Mouse (Mus musculus): Measurements from ENCODE around the gene Nfia.

Gene Nfia

DNA sequence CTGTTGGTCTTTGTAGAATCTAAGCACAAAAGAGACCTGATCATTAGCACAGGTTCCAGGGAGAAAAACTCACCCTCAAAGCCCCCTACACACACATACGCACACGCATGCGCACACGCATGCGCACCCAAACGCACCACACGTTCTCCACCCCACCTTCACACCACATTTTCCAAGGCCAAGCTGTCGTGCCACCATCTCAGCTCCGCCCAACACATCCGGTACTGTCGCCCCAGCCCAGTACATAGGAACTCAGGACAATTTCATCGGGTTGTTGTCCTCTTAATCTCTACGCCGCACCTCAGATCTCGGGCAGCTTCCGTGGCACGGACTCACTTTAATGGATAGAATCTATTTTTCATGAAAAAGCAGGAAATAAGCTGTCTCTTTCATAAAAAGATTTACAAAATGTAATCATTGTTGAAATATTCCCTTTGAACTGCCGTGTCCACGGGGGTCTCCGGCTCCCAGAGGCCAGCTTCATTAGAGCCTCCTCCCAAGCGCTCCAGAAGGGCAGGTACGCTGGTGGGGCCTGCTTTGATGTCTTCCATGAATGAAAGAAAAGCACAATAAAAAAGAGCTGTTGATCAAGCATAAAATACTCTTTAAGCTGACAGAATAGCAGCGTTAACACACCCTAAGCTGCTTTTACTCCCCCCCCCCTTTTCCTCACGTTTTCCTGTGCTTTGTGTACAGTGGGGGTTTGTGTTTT is 330.2 kb downstream of the Nfia start:
- DNase-seq (ENCODE audit: low spot score in 2 of 2), result peak; percentile 17 to 24

DNA sequence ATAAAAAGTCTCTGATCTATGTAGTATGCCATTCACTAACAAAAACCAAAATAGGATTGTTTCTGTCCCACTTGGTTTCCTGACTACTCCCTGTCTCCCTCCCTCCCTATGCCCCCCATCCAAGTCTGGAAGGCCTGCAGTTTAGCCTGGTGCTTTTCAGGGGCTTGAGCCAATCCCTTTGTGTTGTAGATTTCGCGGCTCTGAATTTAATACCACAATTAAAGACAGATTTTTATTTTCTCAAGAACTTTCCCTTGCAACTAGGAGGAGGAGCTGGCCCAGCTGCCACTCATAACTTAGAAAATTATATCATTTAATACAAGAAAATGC is 330.8 kb downstream of the Nfia start:
- no peak for DNase-seq (ENCODE audit: low spot score in 2 of 2)

DNA sequence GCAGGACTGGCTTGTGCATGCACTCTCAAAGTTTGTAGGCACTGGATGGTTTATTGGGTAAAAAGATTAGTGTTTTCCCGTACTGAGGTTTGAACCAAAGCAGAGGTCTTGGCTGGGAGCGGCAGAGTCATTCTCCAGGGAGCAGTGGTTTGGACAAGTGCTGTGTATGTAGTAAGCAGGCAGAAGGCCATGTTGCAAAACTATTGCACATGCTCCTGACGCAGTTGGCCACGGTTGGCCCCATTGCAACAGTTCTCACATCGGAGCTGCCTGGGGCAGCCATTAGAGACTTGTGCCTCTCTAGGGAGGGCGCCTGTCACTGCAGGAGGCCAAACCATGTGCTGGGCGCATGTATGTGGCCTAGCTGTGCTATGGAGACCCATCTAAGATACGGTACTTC is 331.6 kb downstream of the Nfia start:
- DNase-seq (ENCODE audit: low spot score in 2 of 2), result no peak

DNA sequence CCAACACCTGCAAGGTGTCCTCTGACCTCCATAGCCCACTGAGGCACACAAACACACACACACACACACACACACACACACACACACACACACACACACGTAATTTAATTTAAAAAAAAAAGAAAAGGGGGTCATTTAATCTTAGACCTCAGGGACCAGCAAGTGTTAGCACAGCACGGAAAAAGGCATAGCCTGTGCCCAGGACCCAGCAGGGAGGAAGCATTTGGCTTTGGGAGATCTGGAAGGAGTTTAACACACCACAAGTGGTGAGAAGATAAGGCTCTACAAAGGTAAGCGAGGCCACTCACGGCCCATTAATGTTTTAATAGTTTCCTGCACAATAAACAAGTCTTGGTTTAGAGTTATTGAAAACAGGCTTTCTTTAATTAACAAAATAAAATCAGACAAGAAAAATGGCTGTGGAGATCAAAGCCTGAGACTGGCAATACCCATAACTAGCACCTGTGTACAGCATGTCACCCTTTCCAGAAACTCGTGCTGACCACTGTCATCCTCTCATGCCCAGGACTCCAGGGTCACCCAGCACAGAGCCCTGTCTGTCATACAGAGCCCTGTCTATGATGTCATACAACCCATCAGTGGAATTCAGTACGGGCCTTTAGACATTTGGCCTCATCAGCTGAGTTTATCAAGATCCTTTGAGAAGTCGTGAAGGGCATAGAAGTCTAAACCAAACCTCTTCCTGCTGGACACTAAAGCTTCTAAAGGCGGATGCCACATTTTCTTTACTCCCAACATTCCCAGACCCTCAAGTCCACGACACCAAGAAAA is 332.6 kb downstream of the Nfia start:
- DNase-seq (ENCODE audit: low spot score in 2 of 2), result no peak

DNA sequence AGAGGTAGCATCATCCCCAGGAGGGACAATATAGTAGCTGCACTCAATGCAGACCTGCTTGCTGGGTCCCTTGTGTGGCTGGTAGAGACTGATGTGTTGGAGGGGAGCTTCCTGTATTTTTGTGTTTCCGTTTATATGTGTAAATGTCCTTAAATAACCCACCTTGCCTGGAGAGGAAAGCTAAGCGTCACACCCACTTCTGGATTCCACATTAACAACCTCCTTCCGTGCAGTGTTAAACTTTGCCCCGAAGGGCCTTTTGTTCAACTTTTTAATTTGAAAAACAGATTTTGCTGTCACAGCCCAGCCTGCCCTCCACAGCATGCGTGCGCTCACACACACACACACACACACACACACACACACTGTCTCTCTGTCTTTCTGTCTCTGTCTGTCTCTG is 333.4 kb downstream of the Nfia start:
- DNase-seq (ENCODE audit: low spot score in 2 of 2), result no peak

DNA sequence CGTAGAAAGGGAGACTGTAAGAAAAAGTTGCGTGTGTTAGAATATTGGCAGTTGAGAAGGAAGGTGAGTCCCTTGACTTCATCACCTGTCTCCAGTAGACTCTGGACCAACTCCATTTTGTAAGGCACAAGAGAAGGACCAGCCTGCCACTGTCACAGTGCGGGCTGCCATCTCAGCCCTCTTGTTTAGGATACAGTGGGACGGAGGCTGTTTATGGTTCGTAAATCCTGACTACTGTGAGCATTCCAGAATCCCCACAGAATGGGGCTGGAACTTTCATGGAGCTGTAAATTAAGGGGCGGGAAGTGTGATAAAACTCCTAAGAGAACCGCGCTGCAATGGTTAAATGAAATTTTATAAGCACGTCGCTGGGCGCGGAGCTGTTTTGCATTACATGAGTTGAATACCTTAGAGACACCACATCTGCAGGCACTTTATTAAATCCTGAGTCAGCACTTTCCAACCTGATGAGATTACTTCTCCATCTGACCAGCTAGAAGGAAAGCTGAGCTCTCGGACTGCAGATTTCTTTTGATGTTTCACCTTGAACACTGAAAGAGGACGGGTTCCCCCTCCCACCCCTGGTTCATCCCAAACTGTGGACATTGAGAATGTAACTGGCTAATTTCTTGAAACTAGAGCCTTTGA is 334.0 kb downstream of the Nfia start:
- DNase-seq (ENCODE audit: low spot score in 2 of 2), result no peak

DNA sequence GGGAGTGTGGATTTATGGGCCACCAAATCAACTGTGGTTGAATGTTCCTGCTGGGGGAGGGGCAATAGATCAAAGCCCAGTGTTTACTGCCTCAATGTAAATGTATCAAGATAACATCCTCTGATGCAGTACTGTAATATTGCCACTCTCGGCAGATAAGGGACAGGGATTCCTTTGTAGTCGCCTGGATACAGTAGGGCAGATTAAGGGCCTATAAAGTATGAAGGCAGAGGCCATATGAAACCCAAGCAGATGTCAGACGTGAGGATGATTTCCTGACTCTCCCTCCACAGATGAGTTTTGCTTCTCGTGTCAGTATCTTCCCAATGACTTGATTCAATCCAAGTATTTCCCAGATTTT is 334.5 kb downstream of the Nfia start:
- DNase-seq (ENCODE audit: low spot score in 2 of 2), result no peak

DNA sequence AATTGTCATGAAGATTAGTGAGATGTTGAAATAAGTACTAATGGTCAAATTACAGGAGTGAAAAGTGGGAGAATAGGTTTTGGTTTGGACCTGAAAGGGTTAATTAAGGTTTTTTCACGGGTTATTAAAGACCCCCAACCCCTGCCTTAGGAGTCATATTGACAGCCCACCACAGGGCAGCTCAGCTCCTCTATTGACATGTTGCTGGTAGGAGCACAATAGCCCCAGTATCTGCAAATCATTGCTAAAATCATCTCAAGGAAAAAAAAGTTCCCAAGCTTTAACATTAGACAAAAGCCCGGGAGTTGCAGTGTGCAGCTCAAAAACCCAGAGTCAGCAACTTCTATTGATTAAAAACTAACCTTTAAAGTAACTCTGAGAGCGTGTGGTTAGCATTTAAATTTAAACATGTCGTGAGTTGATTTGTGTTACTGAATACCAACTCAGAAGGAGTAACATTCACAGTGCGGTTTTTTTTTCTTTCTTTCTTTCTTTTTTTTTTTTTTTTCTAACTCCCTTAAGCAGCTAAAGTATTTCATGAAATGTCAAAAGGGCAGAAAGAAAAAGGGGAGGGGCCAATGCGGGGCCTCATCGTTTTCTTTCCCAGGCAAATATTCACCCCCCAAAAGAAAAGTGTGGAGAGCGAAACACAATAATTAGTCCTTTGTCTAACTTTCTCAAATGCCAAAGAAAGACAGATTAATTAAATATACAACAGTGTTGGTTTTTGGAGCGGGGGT is 335.6 kb downstream of the Nfia start:
- DNase-seq (ENCODE audit: low spot score in 2 of 2), result no peak

DNA sequence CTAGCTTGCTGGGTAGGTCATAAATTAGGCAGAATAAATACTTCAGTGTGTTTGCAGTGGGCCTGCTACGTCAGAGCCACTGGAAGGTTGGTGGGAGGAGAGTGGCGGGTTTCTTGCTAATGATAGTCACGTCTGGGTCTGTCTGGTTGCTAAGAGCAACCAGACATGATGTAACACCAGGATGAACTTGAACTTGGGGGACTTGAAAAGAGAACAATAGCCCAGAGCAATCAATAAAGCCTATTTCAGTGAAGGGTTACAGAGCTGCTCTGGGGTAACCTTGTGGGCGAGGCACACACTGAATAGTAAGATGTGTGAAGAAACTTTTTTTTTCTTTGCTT is 336.1 kb downstream of the Nfia start:
- DNase-seq (ENCODE audit: low spot score in 2 of 2), result no peak

DNA sequence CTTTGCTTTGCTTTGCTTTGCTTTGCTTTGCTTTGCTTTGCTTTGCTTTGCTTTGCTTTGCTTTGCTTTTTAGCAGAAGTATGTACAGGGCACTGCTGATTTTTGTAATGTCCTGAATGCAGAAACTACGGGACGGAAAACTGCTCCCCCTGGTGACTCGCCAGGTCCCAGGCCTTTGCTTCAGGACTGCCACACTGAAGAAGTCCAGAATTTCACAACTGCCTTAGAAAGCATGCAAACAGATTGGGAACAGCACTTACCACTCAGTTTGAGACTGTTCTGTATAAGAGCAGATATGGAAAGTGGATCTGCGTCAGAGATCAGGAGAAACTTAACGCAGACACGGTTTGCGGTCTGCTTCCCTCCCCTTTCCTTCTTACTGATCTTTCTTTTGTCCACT is 336.5 kb downstream of the Nfia start:
- DNase-seq (ENCODE audit: low spot score in 2 of 2), result peak in 1 of 2 experiments; percentile 27

DNA sequence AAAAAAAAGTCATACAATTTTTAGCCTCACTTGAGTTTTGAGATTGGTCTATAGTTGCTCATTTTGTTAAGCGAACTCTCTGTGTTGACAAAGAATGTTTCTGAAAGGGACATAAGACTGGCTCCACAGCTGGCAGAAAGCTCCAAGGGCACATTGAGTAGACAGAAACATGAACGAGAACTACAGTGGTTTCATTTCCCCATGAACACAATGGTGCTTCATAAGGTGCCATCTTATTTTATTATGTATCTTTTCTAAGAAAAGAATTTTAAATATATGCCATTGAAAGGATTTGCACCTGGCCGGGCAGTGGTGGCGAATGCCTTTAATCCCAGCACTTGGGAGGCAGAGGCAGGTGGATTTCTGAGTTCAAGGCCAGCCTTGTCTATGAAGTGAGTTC is 337.4 kb downstream of the Nfia start:
- no peak for DNase-seq (ENCODE audit: low spot score in 2 of 2)

DNA sequence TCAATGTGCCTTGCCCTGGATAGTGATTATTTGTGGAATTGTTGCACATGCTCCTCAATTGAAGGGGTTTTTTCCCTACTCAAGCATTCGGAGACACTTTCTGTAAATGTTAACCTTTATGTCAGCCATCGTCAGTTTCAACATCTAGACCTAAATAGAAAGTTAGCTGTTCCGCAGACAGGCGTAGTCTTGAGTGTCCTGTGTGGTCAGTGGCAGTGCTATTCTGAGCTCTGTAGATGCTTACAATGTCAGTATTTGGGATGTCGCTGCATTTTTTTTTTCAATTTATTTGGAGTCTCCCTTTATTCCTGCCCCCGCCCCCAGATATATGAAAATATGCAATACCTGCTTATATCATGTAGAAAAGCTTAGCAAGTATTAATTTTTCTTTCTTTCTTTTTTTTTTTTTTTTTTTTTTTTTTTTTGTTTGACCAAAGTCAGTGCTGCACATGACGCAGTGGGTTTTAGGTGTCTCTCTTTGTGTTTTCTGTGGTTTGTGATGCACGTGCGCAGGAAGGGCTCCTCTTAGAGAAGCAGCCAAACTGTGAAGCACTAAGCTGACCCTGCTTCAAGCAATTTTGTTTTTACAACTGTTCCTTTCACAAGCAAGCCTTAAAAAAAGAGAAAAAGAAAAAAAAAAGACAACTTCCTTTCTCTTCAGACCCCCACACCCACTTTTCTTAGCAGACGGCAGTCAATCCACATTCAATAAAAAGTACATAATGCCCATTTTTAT is 340.9 kb downstream of the Nfia start:
- DNase-seq (ENCODE audit: low spot score in 2 of 2), result no peak

DNA sequence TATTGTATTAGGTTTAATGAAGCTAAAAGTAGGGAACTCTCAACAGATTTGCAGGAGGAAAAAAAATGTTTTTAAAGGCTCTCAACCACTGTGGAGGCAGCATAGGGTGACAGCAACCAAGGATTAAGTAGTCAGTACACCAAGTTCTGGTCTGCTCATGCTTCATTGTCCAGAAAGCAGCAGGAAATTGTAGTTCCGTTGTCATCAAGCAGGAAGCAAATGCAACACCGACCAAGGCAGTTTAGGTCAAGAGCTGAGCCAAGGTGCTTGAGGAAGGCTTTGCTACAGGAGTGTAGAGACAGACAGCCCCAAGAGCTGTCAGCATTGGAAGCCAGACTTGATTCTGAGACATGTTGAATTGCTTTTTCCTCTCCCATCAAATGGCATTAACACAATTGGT is 342.4 kb downstream of the Nfia start:
- no peak for DNase-seq (ENCODE audit: low spot score in 2 of 2)

DNA sequence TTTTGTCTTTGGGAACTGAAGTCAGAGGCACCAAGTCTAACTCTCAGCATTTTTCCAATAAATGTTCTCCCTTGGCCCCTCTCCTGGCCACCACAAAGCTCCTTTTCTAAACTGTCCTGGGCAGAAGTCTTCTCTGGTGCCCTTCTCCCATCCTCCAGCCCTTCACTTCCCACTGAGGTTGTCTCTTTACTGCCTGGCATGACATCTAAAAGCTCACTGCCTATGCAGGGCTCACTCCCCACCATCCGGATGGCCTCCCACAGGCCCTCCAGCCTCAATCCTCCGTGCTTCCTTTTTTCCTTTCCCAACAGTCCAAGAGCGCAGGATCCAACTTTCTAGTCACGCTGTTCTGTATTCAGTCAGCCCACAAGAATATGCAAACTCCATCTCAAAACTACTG is 342.9 kb downstream of the Nfia start:
- no peak for DNase-seq (ENCODE audit: low spot score in 2 of 2)

DNA sequence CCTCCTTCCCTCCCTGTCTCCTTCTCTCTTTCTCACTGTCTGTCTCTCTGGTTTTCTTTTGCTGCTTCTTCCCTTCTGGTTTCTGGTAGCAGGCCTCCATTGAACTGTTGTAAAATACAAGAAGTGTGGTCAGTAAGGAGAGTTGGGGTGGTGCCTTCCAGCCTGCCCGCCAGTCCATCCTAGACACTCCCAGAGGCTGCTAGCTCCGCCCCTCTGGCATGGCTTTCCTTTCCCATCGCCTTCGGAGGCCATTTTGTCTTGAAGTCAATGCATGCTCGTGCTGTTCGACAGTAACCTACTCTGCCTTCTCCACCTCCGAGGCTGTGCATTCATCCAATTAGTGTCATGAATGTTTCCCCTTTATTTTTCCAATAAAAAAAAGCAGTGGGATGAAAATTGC is 343.5 kb downstream of the Nfia start:
- no peak for DNase-seq (ENCODE audit: low spot score in 2 of 2)

DNA sequence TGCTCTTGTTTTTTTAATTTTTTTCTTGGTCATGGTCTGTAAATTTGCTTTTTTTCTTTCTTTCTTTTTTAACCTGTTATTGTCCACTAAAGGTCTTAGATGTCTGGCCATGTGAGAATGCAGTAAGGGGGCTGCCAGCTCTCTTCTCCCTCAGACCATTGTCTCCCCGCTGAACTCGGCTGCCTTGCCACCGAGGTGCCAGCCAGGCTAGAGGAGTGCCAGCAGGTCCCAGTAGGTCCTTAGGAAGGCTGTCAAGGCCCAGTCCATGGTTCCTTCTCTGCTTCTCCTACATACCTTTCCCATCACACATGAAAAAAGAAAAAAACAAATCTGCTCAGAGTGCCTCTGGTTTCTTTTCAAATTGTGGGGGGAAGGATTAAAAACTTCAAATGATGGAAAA is 345.6 kb downstream of the Nfia start:
- no peak for DNase-seq (ENCODE audit: low spot score in 2 of 2)

DNA sequence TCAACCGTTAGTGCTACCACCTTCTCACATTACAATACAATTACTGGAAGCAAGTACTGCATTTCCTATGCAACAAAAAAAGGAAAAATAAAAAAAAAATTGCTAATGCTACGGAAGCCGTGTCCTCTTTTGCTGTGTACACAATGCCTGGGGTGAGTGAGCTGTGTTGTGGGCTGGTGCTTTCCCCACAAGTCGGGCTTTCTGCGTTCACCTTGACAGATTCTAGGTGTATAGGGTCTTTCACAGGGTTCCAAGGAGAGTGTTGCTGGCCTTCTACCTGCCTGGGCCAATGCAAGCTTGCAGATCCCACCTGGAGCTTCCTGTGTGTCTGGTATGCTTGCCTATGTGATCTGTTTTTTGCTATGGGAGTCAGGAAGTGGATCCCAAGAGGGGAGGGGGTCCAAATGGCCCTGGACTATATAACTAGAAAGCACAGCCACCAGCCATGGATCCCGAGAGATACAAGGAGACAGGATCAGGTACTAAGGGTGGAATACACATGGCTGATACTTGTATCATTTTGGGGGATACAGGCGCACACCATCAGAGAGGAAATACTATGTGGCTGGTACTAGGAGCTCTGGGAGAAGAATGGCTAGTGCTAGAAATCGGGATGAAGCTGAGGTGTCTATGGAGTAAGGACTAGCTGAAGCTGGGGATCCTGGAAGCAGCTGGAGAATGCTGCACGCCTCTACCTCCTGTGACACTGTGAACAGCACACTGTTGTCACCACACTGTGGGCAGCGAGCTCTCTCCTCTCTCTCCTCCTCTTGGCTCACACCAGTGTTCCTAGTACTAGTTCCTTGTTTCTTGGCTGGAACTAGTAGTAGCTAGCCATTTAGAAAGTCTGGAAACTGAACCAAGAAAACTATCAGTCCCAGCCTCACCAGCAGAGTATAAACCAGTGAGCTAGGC is 346.5 kb downstream of the Nfia start:
- no peak for DNase-seq (ENCODE audit: low spot score in 2 of 2)

DNA sequence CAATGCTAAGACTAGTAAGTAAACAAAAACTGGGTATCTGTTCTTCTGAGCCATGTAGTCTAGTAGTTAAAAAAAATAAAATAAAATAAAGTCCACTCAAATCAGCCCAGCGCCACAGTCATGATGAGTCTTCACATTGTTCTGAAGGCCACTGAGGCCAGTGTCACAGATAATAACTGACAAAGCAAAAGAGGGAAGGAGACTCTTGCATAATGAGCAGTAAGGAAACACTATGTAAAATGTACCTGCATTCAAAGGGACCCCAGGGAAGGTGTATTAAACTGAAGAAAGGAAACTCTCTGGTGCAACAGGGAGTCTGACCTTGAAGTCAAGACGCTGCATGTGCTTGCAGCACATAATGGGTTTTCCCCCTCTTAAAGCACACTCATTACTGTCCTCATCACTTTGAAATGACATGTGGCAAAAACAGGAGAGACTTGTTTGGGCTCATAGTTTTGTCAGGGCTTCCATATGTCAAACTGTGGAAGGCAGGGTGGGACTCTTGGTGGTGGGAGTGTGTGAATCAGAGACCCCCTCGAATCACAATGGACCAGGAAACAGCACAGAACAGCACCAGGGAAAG is 347.5 kb downstream of the Nfia start:
- DNase-seq (ENCODE audit: low spot score in 2 of 2), result no peak

DNA sequence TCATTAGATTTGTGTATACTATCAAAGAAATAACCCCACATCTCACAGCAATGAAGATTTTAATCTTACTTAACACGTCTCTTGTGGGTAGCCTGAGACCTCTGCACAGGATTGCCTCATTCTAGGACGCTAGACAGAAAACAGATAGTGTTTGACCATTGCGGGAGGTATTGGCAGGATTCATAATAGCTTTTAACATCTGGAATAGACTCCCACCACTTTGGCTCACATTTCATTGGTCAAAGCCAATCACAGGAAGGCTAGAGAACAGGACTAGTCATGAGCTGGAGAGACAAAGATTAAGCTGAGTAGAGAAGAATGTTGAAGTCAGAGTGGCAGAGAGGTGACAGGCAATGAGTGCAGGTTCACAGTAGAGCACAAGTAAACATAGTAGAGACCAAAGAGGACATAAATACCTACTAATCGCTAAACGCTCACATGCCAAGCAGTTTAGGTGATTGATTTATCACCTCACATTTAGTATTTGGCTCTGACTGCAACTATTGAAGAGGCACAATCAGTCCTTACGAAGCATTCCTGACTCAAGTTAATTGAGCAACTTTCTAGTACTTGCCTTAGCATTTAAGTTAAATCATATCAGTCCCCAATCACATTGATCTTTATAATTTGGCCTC is 348.3 kb downstream of the Nfia start:
- DNase-seq (ENCODE audit: low spot score in 2 of 2), result no peak
